Mouse (Mus musculus): ENCODE measurements around the gene Hspg2. TPM values are rescaled to one million over a fixed set of nuclear protein-coding genes. Genes with fewer than 3 reads are reported as not detected.
A peak's percentile ranks its signal among the peaks of the same experiment; 100 is the strongest.
"Not testable (repeated sequence)": the region's sequence is repeated elsewhere in the genome, so short reads cannot be mapped to it uniquely, and the experiment has no call there.

The Hspg2 gene
- total RNA-seq (2021) = 10 to 100 TPM; 53.7 to 61.6 TPM
- long read RNA-seq, experiment 1, partial matches to known transcripts = 2 of 7 reads
- long read RNA-seq, experiment 1, other reads (novel, unspliced or antisense) = 5 of 7 reads
- long read RNA-seq, experiment 2, partial matches to known transcripts = 6 of 7 reads
- long read RNA-seq, experiment 2, other reads (novel, unspliced or antisense) = 1 of 7 reads

- peak; percentile 99 for DNase-seq (ENCODE audit: low spot score)
These were observed at the start of gene Hspg2 for GRCm38 (mm10) chr4:137468260-137469080. Hspg2 (plus strand) TSS chr4:137468769.

- DNase-seq (ENCODE audit: low spot score) = no peak
These were observed 38.1 kb upstream of the Hspg2 start, which contains the start of gene Cela3b for GRCm38 (mm10) chr4:137430502-137430901. Cela3b (minus strand) TSS chr4:137430540.

GRCm38 (mm10) chr4:137432700-137433550 is 35.6 kb upstream of the Hspg2 start:
- DNase-seq (ENCODE audit: low spot score) = not testable (repeated sequence)

- peak; percentile 36 for DNase-seq (ENCODE audit: low spot score)
These were observed 31.4 kb upstream of the Hspg2 start for GRCm38 (mm10) chr4:137436979-137437669.

GRCm38 (mm10) chr4:137438842-137439241 is 29.7 kb upstream of the Hspg2 start:
- no peak for DNase-seq (ENCODE audit: low spot score)

- DNase-seq (ENCODE audit: low spot score) = no peak
These were observed 27.2 kb upstream of the Hspg2 start for GRCm38 (mm10) chr4:137441332-137441731.

GRCm38 (mm10) chr4:137443625-137444024 is 24.9 kb upstream of the Hspg2 start:
- peak; percentile 80 for DNase-seq (ENCODE audit: low spot score)

GRCm38 (mm10) chr4:137445881-137446280 is 22.7 kb upstream of the Hspg2 start:
- no peak for DNase-seq (ENCODE audit: low spot score)

- DNase-seq (ENCODE audit: low spot score) = peak; percentile 39
These were observed 21.0 kb upstream of the Hspg2 start for GRCm38 (mm10) chr4:137447363-137448196.

GRCm38 (mm10) chr4:137448197-137448596 is 20.4 kb upstream of the Hspg2 start:
- no peak for DNase-seq (ENCODE audit: low spot score)

- DNase-seq (ENCODE audit: low spot score) = no peak
These were observed 19.9 kb upstream of the Hspg2 start for GRCm38 (mm10) chr4:137448641-137449040.

GRCm38 (mm10) chr4:137449132-137449531 is 19.4 kb upstream of the Hspg2 start:
- DNase-seq (ENCODE audit: low spot score) = no peak

- DNase-seq (ENCODE audit: low spot score) = peak; percentile 56
These were observed 18.9 kb upstream of the Hspg2 start for GRCm38 (mm10) chr4:137449715-137450114.

- DNase-seq (ENCODE audit: low spot score) = no peak
These were observed 16.4 kb upstream of the Hspg2 start for GRCm38 (mm10) chr4:137452190-137452589.

- DNase-seq (ENCODE audit: low spot score) = no peak
These were observed 15.3 kb upstream of the Hspg2 start, which contains the start of gene 1700013G24Rik for GRCm38 (mm10) chr4:137453234-137453767. 1700013G24Rik (plus strand) TSS chr4:137453284.

- no peak for DNase-seq (ENCODE audit: low spot score)
These were observed 14.0 kb upstream of the Hspg2 start for GRCm38 (mm10) chr4:137454582-137454981.

GRCm38 (mm10) chr4:137456581-137456980 is 12.0 kb upstream of the Hspg2 start:
- DNase-seq (ENCODE audit: low spot score) = peak; percentile 70

- DNase-seq (ENCODE audit: low spot score) = no peak
These were observed 11.3 kb upstream of the Hspg2 start for GRCm38 (mm10) chr4:137457292-137457691.

GRCm38 (mm10) chr4:137458310-137458709 is 10.3 kb upstream of the Hspg2 start:
- no peak for DNase-seq (ENCODE audit: low spot score)

GRCm38 (mm10) chr4:137458861-137459260 is 9.7 kb upstream of the Hspg2 start:
- DNase-seq (ENCODE audit: low spot score) = no peak

Measured in gastrocnemius, adult 18-20 months (tissue).